Mouse (Mus musculus) heart, adult 11 months (tissue): ENCODE measurements around the gene Defb25.
"Not testable (repeated sequence)": the region's sequence is repeated elsewhere in the genome, so short reads cannot be mapped to it uniquely, and the experiment has no call there.

Experiments
- DNase-seq: peaks from one replicate; pipeline ENCODE4 v3.0.0; 2022

Gene Defb25

GRCm38 (mm10) chr2:152622953-152623352 is at the start of gene Defb25:
Gene Defb25, minus strand, starts transcription at chr2:152623053.
- DNase-seq = no peak

GRCm38 (mm10) chr2:152672166-152672565 is 49.3 kb upstream of the Defb25 start:
- peak; percentile 93 for DNase-seq

- peak; percentile 90 for DNase-seq
These were observed 48.8 kb upstream of the Defb25 start for GRCm38 (mm10) chr2:152671642-152671999.

- peak; percentile 91 for DNase-seq
These were observed 48.3 kb upstream of the Defb25 start for GRCm38 (mm10) chr2:152670983-152671641.

DNA sequence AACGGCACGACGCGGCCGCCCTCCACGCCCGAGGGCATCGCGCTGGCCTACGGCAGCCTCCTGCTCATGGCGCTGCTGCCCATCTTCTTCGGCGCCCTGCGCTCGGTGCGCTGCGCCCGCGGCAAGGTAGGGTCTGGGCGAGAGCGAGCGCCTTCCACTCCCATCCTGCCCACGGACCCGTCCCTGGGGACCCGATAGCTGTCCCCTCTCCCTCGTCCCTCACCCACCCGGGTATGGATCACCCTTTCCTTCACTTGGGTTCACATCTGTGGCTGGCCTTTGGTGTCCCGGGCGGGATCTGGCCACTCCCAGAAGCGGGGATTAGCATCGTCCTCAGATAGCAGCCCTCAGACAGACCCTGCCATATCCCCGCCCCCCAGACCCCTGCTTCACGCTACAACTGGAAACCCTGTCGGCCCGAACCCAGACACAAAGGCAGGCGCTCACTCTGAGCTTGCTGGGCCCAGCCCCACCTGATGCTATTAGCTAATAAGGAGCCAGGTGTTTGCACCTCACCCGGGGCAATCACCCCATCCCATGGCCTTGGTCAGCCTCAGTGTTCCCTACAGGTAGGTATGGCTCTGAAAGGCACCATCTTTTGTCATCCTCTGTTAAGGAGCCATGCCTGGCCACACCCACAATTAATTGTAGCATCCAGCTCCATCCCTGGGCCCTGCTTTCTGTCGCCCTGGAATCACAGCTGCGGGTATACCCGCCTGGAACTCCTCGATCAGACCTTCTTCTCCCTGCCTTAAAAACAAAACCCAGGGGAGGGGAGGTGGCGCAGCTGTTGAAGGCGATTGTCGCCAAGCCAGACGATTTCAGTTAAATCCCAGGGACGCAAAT is 47.0 kb upstream of the Defb25 start:
- DNase-seq = peak; percentile 95

DNA sequence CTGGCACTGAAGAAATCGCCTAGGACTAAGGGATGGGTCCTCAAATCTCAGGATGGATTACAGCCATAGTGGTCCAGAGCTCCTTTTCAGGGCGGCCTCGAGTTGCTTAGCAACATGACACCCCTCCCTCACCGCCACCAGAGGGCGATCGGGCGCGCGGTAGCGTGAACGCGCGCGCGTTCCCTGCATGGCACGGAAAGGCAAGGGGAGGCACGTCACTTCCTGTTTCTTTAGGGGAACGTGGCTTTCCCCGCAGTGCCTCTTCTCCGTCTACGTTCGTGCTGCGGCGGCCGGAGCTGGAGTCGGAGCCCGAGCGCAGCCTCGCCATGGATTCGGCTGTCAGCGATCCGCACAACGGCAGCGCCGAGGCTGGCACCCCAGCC is 46.4 kb upstream of the Defb25 start, which contains the start of gene H13:
Gene H13, plus strand, starts transcription at position 206 of the 383 bp plus-strand sequence.
- DNase-seq = peak; percentile 100

GRCm38 (mm10) chr2:152666191-152666590 is 43.3 kb upstream of the Defb25 start:
- not testable (repeated sequence) for DNase-seq

DNA sequence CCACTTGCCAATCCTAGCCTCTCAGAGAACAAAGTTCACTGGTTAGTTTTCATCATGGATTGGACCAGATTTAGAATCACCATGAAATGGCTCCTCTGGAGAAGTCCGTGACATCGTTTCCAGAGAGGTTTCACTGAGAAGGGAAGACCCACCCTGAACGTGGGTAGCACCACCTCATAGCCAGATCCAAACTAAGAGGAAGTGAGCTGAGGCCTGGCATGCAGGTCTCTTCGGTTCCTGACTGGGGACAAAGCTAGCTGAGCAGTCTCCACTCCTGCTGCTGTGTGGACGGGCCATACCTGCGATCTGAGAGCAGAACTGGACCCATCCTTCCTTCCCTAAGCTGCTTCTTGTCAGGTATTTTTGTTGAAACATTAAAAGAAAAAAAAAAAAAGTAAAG is 38.3 kb upstream of the Defb25 start:
- DNase-seq = no peak

GRCm38 (mm10) chr2:152657398-152657797 is 34.5 kb upstream of the Defb25 start:
- DNase-seq = peak; percentile 90

- DNase-seq = peak; percentile 98
These were observed 31.2 kb upstream of the Defb25 start for GRCm38 (mm10) chr2:152653874-152654715.

DNA sequence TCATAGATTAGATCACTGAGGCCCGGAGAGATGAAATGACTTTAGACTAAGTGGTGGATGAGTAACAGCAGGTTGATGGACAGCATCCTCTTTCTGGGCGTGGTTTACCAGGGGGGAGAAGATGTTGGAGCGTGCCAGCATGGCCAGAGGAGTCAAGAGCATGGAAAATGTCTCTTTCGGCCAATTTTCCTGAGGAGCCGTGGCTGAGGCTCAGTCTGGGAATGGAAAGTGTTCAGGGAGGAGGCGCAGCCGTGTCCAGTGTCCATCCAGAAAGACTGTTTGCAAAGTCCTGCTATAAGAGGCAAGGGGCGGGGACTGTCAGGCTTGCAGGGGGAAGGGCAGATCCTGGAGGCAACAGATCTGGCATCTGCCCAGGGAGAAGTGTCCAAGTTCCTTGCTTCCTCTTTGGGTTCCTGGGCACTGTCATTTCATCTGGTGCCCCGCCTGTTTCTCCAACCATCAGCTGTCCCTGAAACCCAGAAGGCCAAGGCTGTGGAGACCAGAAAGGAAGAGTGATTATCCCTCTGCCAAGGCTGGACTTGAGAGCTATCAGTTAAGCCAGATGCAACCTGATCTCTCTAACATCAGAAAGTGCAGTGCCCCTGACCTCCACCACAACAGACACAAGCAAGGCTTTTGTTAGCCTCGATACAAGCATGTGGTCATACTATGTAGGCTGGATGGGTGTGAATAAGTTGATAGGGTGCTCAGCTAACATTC is 30.2 kb upstream of the Defb25 start:
- peak; percentile 98 for DNase-seq

DNA sequence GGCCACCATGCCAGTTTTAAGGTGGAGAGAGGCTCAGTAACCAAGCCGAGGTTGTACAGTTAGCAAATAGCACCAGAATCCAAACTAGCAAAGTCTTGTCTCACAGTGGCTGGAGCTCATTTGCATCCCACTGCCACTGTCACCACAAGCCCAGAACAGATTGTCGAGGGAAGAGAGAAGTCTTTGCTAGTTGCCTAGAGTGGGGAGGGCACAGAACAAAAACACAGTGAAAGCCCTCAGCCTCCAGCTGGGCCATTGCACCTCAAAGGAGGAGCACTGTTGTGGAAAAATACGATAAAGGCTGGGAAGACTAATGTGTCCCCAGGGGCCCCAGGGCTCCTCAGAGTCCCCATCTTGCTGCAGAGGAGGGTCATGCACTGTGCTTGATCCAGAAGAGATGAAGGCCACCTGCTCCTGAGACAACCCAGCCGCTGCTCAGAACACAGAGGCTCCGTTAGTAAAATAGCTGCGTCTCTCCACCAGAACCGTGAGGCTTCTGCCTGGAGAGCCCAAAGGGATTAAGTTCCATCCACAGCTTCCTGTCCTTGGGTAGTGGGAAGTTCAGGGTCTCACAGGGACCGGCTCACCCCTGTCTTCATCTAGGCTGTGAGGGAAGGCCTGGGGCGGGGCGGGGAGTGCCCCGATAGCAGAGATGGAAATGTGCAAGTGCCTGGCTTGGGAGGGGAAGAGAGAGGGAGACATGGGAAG is 16.7 kb upstream of the Defb25 start:
- DNase-seq = peak; percentile 99

GRCm38 (mm10) chr2:152638865-152639264 is 16.0 kb upstream of the Defb25 start:
- DNase-seq = peak; percentile 91

DNA sequence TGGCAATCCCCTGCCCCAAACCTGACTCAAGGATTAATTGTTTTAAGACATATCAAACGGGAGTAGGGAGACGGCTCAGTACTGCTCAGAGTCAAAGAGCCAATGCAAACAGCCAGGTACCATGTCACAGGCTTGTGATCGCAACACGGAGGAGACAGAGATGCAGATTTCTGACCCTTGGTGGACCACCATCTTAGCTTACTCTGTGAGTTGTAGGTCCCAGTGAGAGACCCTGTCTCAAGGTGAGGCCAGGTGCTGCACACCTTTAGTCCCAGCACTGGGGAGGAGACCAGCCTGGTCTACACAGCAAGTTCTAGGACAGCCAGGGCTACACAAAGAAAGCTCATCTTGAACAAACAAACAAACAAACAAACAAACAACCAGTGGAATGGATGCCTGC is 14.5 kb upstream of the Defb25 start:
- peak; percentile 91 for DNase-seq

- no peak for DNase-seq
These were observed 14.1 kb upstream of the Defb25 start for GRCm38 (mm10) chr2:152637006-152637322.

DNA sequence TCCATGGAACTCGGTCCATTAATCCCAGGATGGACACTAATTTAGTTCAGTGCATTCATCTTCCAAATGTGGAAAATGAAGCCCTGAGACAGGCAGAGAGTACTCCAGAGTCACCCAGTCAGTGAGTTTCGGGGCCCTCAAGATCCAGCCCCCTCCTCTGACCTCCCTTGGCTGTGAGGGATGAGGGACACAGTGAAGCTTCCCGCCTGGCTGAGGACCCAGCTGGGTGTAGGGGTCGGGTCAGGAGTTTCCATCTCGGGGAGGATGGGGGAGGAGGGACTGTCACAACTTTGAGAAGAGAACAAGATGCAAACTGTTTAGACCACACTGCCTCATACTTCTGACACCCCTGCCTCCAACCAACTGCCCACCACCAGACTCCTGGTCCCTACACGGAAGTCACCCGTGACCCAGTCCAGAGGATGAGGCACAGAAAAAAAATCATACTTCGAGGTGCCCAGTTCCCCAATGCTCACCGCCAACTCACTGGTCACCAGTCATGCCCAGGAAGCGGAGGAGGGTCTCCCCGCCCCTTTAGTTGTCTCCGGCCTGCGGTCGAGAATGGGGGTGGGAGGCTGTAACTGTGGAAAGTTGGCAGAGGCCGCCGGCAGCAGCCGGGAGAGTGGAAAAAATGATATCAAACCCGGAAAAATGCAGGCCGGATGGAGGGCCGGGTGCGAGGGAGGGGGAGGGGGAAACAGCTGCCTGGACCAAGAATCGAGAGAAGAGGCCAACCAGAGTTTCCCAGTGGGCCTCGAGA is 13.6 kb upstream of the Defb25 start:
- DNase-seq = peak; percentile 99

GRCm38 (mm10) chr2:152634311-152634710 is 11.5 kb upstream of the Defb25 start:
- no peak for DNase-seq

- no peak for DNase-seq
These were observed 10.5 kb upstream of the Defb25 start for GRCm38 (mm10) chr2:152633334-152633733.

DNA sequence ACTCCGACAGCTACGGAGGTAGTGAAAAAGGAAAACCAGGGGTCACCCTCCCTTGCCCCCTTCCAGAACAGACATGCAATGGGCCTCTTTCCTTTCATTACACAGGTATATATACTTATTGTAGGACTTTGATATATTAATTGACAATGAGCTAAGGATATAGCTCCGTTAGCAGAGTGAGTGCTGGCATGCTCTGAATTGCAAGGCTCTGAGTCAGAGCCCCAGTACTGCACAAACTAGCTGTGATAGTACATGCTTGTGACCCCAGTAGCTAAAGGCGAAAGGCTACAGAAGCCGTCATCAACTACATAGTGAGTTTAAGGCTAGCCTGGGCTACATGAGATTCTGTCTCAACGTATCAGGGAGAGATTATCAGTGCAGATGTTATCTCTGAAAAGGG is 7.1 kb upstream of the Defb25 start:
- no peak for DNase-seq

- no peak for DNase-seq
These were observed 6.4 kb upstream of the Defb25 start for GRCm38 (mm10) chr2:152629239-152629638.

DNA sequence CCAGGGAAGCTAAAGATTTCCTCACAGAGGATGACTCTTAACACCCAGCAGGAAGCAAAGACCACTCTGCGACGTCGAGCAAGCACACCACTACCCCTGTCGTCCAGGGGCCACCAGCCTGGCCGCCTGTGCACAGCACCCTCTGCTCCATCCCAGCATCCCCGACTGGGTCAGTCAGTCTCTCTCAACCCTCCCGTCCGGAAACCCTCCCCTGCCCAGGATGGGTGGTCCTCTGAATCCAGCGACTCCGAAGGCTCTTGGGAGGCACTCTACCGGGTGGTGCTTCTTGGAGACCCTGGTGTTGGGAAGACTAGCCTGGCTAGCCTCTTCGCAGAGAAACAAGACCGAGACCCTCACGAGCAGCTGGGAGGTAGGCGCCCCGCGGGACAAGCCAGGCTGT is 5.2 kb upstream of the Defb25 start:
- DNase-seq = peak; percentile 97
